Mouse (Mus musculus): Measurements from ENCODE around the gene Pomgnt2.

DNA sequence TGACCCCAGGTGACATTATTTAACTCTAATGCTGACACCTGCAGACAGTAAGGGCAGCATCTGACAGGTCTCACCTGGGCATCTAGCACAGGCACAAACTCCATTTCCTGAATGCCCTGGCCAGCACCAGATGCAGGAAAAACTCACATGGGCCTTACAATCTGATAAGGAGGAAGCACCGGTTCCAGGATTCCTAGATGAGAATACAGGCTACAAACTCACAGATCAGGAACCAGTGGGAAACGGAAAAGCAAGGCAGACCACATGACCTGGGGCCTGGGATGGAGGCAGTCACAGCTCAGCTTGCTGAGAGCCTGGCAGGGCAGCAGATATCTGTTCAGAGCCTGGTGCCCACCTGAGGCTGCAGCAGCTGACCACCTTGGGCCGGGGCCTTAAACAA lies 8.0 kb downstream of the Pomgnt2 start:
- TF ChIP-seq CTCF (IDR thresholded peaks at IDR 0.05; ENCODE audit: low read depth, low read length) (no peak), POLR2A (IDR thresholded peaks at IDR 0.05; ENCODE audit: extremely low read depth, insufficient read depth, low read length) (no peak)
